Mouse (Mus musculus) lung, postnatal 0 days (tissue): Measurements from ENCODE around the gene Ddx17.

ENCODE experiments used
- CTCF ChIP-seq: IDR thresholded peaks from 2 replicates; pipeline ENCODE4 v1.5.1; 2016; ENCODE audit warnings: antibody characterized with exemption, mild to moderate bottlenecking
- EP300 ChIP-seq: IDR thresholded peaks from 2 replicates; pipeline ENCODE4 v1.6.1; 2016; ENCODE audit warnings: antibody characterized with exemption, mild to moderate bottlenecking, control low read depth

GRCm38 (mm10) chr15:79527192-79527591 is 19.3 kb downstream of the Ddx17 start:
- TF ChIP-seq EP300 (no peak), CTCF (no peak)
